Comparison of ENCODE assay signal across 13 mouse cellular contexts in genomic region chr5:106415734-106416133, GRCm38 (mm10). TPM values are rescaled to one million over a fixed set of nuclear protein-coding genes. Genes with fewer than 3 reads are reported as not detected.
"Had no signal": no experiment of that assay in that cellular context is flagged by ENCODE, and none has a peak within 500 bp of the region (broad histone marks: within the 10 kb centered on the region; RNA-seq: fewer than 3 reads in every experiment).

No protein-coding gene starts in this region.

- DNase-seq: kidney, postnatal 14 days; kidney, postnatal 4 days; layer of hippocampus, postnatal 36 days; liver; lung, adult 18-20 months; lung, postnatal 10 days; lung, postnatal 36 days; retina, postnatal 1 day; right cerebral cortex, postnatal 14 days; thymus, adult 18-20 months; thymus, postnatal 36 days had no signal

RNA-seq across cellular contexts. Expression of gene Barhl2, which starts 42.2 kb away (rescaled TPM):
- total RNA-seq: monocyte, adult 5-6 weeks; neutrophil, adult 5-6 weeks had no signal
